Mouse (Mus musculus) heart, embryonic 14.5 days (tissue): ENCODE results near the gene Gsk3a. TPM values are rescaled to one million over a fixed set of nuclear protein-coding genes. Genes with fewer than 3 reads are reported as not detected.
A peak's percentile ranks its signal among the peaks of the same experiment; 100 is the strongest.

Experiments
- ATAC-seq: fragments of 200-750 bp; cut with Nextera tagmentation; 2 replicates; pipeline ENCODE4 v1.8.0; 2017; ENCODE audit warnings: low read depth, moderate TSS enrichment; ENCODE audit not compliant: insufficient number of reproducible peaks, insufficient read depth, low FRiP score
- H3K27ac ChIP-seq, 2 experiments: fragments of 200-500 bp in 1 of 2; fragments of 300-500 bp in 1 of 2; sonication (generic) in 1 of 2; replicated peaks in 1 of 2; 2 replicates each; pipeline ENCODE4 v1.5.1; 2012 to 2014; ENCODE audit warnings: low read depth in 2 of 2, low read length in 2 of 2, control low read depth in 1 of 2, mild to moderate bottlenecking in 1 of 2, mixed read lengths in 1 of 2; ENCODE audit not compliant: control insufficient read depth in 1 of 2, insufficient read depth in 1 of 2
- H3K27me3 ChIP-seq: fragments of 300-500 bp; sonication (generic); 2 replicates; pipeline ENCODE4 v1.6.1; 2014; ENCODE audit warnings: mild to moderate bottlenecking, low read length, control low read depth; ENCODE audit not compliant: control insufficient read depth, insufficient read depth
- H3K36me3 ChIP-seq: fragments of 300-500 bp; sonication (generic); 2 replicates; pipeline ENCODE4 v1.6.1; 2014; ENCODE audit warnings: mild to moderate bottlenecking, control low read depth, low read length, mixed read lengths; ENCODE audit not compliant: control insufficient read depth, insufficient read depth
- H3K4me1 ChIP-seq, 2 experiments: fragments of 200-500 bp in 1 of 2; fragments of 300-500 bp in 1 of 2; sonication (generic) in 1 of 2; 2 replicates each; pipeline ENCODE4 v1.6.1; 2012 to 2014; ENCODE audit warnings: low read length in 2 of 2, control low read depth in 1 of 2, mixed read lengths in 1 of 2; ENCODE audit not compliant: control insufficient read depth in 2 of 2, insufficient read depth in 2 of 2
- H3K4me2 ChIP-seq: fragments of 300-500 bp; sonication (generic); 2 replicates; pipeline ENCODE4 v1.6.1; 2014; ENCODE audit warnings: mild to moderate bottlenecking, low read length
- H3K4me3 ChIP-seq, 2 experiments: fragments of 200-500 bp in 1 of 2; fragments of 300-500 bp in 1 of 2; sonication (generic) in 1 of 2; 2 replicates each; pipeline ENCODE4 v1.5.1; 2012 to 2014; ENCODE audit warnings: low read length in 2 of 2, mild to moderate bottlenecking in 2 of 2, control low read depth in 1 of 2, low read depth in 1 of 2, moderate library complexity in 1 of 2; ENCODE audit not compliant: control insufficient read depth in 1 of 2, insufficient read depth in 1 of 2
- H3K9ac ChIP-seq: fragments of 300-500 bp; sonication (generic); 2 replicates; pipeline ENCODE4 v1.6.1; 2014; ENCODE audit warnings: mild to moderate bottlenecking, low read length
- H3K9me3 ChIP-seq: fragments of 300-500 bp; sonication (generic); 2 replicates; pipeline ENCODE4 v1.6.1; 2016; ENCODE audit warnings: low read length, control low read depth; ENCODE audit not compliant: control insufficient read depth
- WGBS: fragments of 180-500 bp; shearing (Covaris S2); extraction: QIAGEN DNeasy Blood & Tissue Kit; methylation state at CpG from one replicate; pipeline ENCODE4 v1.1.7; 2014; 5-methylcytosine and 5-hydroxymethylcytosine counted together
- polyA plus RNA-seq: library from polyadenylated mRNA; unstranded; fragments of >200 nt; fragmentation: Nextera tagmentation; extraction: Ambion mirVana; gene quantifications from 2 replicates; pipeline ENCODE4 v1.2.1, GENCODE M21; 2014

The Gsk3a gene
- 10.0 and 12.2 TPM in 2 replicates for polyA plus RNA-seq

GRCm38 (mm10) chr7:25237249-25238014 lies at the start of gene Gsk3a:
Gene Gsk3a (minus strand): TSS chr7:25237851.
- ATAC-seq: peak; percentile 86
- WGBS: under 1% methylated on average over 54 of the region's 76 CpGs
- peaks cover 5 to 26% of the 10 kb centered on the region in 2 experiments; a peak in 3 of 4 replicates for H3K4me1 ChIP-seq

GRCm38 (mm10) chr7:25286989-25287388 lies 49.3 kb upstream of the Gsk3a start:
- no peak for ATAC-seq
- no peak overlapping the region for H3K9ac ChIP-seq
- H3K4me1 ChIP-seq: peaks cover 19 to 27% of the 10 kb centered on the region in 2 experiments
- H3K4me2 ChIP-seq: no peak overlapping the region
- no peak overlapping the region for H3K4me3 ChIP-seq
- WGBS: 79% methylated on average over 8 of the region's 8 CpGs
- peaks cover 75% of the 10 kb centered on the region for H3K36me3 ChIP-seq
- no peak overlapping the region for H3K27ac ChIP-seq
- H3K27me3 ChIP-seq: no peaks in the 10 kb centered on the region
- H3K9me3 ChIP-seq: no peaks in the 10 kb centered on the region

More at GRCm38 (mm10) chr7:25237249-25238014, at the start of gene Gsk3a:
- Histone ChIP-seq H3K9me3 (no peaks in the 10 kb centered on the region), H3K27me3 (no peaks in the 10 kb centered on the region), H3K4me3 (peak within 1 kb of the TSS; percentile 92 to 93), H3K27ac (peak within 1 kb of the TSS; percentile 83 to 90), H3K36me3 (peaks cover 50% of the 10 kb centered on the region), H3K9ac (peak within 1 kb of the TSS; percentile 98), H3K4me2 (peak within 1 kb of the TSS; percentile 85)

DNA sequence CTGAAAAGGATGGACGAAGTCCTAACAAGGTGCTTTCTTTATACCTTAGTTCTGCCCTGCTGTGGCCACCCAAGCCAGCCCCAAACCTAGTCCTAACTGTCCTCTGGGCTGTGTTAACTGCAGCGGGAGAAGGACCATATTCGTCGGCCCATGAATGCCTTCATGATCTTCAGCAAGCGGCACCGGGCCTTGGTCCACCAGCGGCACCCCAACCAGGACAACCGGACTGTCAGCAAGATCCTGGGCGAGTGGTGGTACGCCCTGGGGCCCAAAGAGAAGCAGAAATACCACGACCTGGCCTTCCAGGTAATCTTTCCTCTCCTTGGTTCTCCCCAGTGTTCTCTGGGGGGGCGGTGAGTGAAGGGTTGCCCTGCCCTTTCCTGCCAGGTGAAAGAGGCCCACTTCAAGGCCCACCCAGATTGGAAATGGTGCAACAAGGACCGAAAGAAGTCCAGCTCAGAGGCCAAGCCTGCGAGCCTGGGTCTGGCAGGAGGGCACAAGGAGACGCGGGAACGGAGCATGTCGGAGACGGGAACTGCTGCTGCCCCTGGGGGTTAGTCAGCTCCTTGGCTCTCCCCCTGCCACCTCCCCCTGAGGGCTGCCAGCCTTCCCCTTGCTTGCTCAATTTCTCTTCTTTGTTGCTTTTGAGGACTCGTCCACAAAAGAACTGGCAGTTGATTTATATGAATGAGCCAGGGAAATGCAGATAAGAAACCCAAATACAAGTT lies 48.0 kb upstream of the Gsk3a start:
- Histone ChIP-seq H3K4me1 (peaks cover 24 to 31% of the 10 kb centered on the region in 2 experiments), H3K4me2 (no peak overlapping the region), H3K36me3 (peaks cover 61% of the 10 kb centered on the region), H3K9me3 (no peaks in the 10 kb centered on the region), H3K9ac (no peak overlapping the region), H3K4me3 (no peak overlapping the region), H3K27me3 (no peaks in the 10 kb centered on the region), H3K27ac (no peak overlapping the region)
- 92% methylated on average over 20 of the region's 20 CpGs for WGBS
- ATAC-seq: no peak

DNA sequence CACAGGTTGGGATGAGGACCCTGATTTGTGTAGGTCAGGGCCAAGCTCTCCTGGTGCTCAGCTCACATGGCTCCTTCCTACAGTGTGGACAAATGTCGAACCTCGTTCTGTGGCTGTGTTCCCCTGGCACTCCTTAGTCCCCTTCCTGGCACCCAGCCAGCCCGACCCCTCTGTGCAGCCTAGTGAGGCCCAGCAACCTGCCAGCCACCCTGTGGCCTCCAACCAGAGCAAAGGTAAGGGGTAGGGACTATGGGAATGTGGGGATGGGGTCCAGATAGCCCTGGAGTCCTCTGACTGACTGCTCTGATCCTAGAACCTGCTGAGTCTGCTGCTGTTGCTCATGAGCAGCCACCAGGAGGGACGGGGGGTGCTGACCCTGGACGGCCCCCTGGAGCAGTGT lies 47.1 kb upstream of the Gsk3a start:
- 47% methylated on average over 5 of the region's 5 CpGs for WGBS
- ATAC-seq: no peak
- peak overlapping the region; percentile 90 for H3K4me2 ChIP-seq
- peaks cover 28 to 39% of the 10 kb centered on the region in 2 experiments for H3K4me1 ChIP-seq
- no peaks in the 10 kb centered on the region for H3K27me3 ChIP-seq
- no peak overlapping the region for H3K4me3 ChIP-seq
- H3K27ac ChIP-seq: peak overlapping the region in 1 of 2 experiments; percentile 99; a peak in 1 of 4 replicates
- H3K36me3 ChIP-seq: peaks cover 52% of the 10 kb centered on the region
- H3K9ac ChIP-seq: peak overlapping the region; percentile 89
- no peaks in the 10 kb centered on the region for H3K9me3 ChIP-seq

DNA sequence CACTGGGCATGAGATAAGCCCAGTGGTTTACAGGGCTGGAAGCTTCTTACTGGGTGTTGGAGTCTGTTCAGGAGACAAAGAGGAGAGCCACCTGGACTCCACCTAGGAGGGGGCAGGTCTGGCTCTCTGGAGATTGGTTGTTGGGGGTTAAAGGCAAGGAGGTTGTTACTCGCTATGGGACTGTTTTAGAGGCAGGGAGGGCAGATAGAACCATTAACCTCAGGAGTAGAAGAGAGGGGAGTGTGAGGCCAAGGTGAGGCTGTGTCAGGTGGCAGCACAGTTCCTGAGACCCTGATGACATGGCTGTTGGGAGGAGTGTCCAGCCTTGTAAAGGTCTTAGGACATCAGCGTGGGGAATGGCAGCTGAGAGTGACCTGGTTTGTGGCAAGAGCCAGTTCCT lies 46.5 kb upstream of the Gsk3a start:
- Histone ChIP-seq H3K4me2 (peak overlapping the region; percentile 90), H3K36me3 (peaks cover 46% of the 10 kb centered on the region), H3K27ac (peak overlapping the region in 1 of 2 experiments; percentile 99; a peak in 2 of 4 replicates), H3K9me3 (no peaks in the 10 kb centered on the region), H3K4me3 (peak overlapping the region in 1 of 2 experiments; percentile 84; a peak in 2 of 4 replicates), H3K4me1 (peaks cover 31 to 41% of the 10 kb centered on the region in 2 experiments), H3K27me3 (no peaks in the 10 kb centered on the region), H3K9ac (peak overlapping the region; percentile 89)
- no peak for ATAC-seq
- WGBS: 57% methylated on average over 2 of the region's 2 CpGs

DNA sequence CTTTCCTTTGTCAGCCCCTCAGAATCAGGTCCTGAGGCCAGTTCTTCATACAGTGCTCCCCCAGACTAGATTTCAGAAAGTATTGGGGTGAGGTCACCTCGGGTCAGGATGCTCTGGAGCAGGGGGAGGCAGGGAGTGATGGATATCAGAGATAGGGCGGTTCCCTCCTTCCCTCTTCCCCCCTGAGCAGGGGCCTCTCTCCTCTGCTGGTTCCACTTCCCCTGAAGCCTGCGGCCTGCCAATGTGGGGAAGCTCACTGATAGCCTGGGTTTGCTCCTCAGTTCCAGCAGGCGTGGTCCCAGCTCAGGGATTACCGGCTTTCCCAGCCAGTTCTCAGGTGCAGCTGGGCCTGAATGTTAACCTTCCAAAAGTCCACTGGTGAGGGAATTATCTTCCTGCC lies 46.0 kb upstream of the Gsk3a start:
- Histone ChIP-seq H3K9ac (peak overlapping the region; percentile 89), H3K4me1 (peaks cover 31 to 41% of the 10 kb centered on the region in 2 experiments), H3K9me3 (no peaks in the 10 kb centered on the region), H3K27me3 (no peaks in the 10 kb centered on the region), H3K27ac (peak overlapping the region; percentile 78 to 99), H3K4me2 (peak overlapping the region; percentile 90), H3K4me3 (peak overlapping the region; percentile 83 to 84), H3K36me3 (peaks cover 41% of the 10 kb centered on the region)
- no peak for ATAC-seq
- WGBS: 5% methylated on average over 5 of the region's 5 CpGs

GRCm38 (mm10) chr7:25282731-25283211 lies 45.1 kb upstream of the Gsk3a start:
- H3K27me3 ChIP-seq: no peaks in the 10 kb centered on the region
- no peak for ATAC-seq
- H3K27ac ChIP-seq: peak overlapping the region; percentile 78 to 99
- peak overlapping the region; percentile 83 to 84 for H3K4me3 ChIP-seq
- no peaks in the 10 kb centered on the region for H3K9me3 ChIP-seq
- H3K4me2 ChIP-seq: peak overlapping the region; percentile 90
- peaks cover 31 to 44% of the 10 kb centered on the region in 2 experiments for H3K4me1 ChIP-seq
- H3K36me3 ChIP-seq: peaks cover 32% of the 10 kb centered on the region
- H3K9ac ChIP-seq: peak overlapping the region; percentile 89
- WGBS: under 1% methylated on average over 28 of the region's 36 CpGs
